Mouse (Mus musculus): ENCODE results near the gene Amotl1. TPM values are rescaled to one million over a fixed set of nuclear protein-coding genes. Genes with fewer than 3 reads are reported as not detected.
A peak's percentile ranks its signal among the peaks of the same experiment; 100 is the strongest.

The Amotl1 gene
- polyA plus RNA-seq, 1 experiment from 2014 or later: 19.1 TPM

GRCm38 (mm10) chr9:14620107-14620506 lies 24.7 kb downstream of the Amotl1 start:
- no peak overlapping the region for H3K9ac ChIP-seq (ENCODE audit: low read length)
- no peaks in the 10 kb centered on the region for H3K4me1 ChIP-seq (ENCODE audit: control insufficient read depth, insufficient read depth, low read length)
- H3K9me3 ChIP-seq (ENCODE audit: control insufficient read depth, low read length): no peaks in the 10 kb centered on the region
- no peak overlapping the region for H3K4me3 ChIP-seq (ENCODE audit: low read depth, low read length)
- ATAC-seq (ENCODE audit: insufficient read depth, low FRiP score, low TSS enrichment) (no peak), DNase-seq (ENCODE audit: low spot score) (no peak)
- H3K36me3 ChIP-seq (ENCODE audit: control insufficient read depth, insufficient read depth, low read length): no peaks in the 10 kb centered on the region
- 85% methylated on average over 5 of the region's 5 CpGs for WGBS
- H3K27me3 ChIP-seq (ENCODE audit: control insufficient read depth, insufficient read depth, low read length): no peaks in the 10 kb centered on the region
- H3K4me2 ChIP-seq (ENCODE audit: low read depth): no peak overlapping the region
- H3K27ac ChIP-seq (ENCODE audit: low read depth, low read length): no peak overlapping the region

DNA sequence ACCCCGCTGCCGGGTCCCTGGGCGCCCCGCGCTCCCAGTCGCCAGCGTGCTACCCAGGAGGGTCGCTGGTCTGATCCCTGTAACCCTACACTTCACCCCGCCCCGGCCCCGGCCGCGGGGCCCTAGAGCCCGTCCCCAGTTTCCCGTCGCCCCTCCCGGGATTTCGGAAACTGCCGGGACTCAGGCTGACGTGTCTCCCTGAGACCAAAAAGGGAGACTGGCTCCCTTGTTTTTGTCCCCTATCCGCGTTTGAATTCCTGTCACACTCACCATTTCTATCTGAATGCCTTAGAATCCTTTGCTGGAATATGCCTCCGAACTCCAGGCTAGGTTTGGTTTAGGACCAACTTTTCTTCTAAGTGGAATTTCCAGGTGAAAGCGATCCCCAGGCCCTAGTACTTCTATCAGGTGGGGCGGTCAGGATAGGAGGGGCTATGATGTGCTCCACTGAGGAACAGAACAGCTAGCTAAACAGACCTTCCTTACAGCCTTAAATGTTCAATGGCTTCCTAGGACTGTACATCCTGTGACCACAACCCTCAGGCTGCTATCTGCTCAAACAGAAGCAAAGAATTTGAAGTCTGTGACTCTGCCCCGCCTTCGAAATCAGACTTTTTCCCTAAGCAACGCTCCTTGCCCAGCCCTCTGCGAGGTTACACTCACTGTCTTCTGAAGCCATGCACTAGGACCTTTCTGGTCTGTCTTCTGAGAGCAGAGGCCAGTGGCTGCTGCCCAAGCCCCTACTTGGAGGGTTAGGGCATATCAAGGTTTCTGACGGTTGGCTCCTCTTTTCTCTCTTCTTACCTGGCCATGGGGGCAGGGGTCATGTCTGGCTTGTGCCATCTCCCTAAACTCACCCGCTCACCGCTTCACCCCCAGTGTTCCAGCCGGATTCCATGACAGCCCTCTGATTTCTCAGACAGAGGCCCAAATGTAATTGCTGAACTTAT lies 29.6 kb downstream of the Amotl1 start:
- peak; percentile 82 for ATAC-seq (ENCODE audit: insufficient read depth, low FRiP score, low TSS enrichment)
- peak; percentile 78 for DNase-seq (ENCODE audit: low spot score)
- H3K4me1 ChIP-seq (ENCODE audit: control insufficient read depth, insufficient read depth, low read length): peaks cover 13% of the 10 kb centered on the region
- H3K9ac ChIP-seq (ENCODE audit: low read length): peak overlapping the region; percentile 98
- 13% methylated on average over 28 of the region's 33 CpGs for WGBS
- H3K4me3 ChIP-seq (ENCODE audit: low read depth, low read length): peak overlapping the region; percentile 88
- H3K9me3 ChIP-seq (ENCODE audit: control insufficient read depth, low read length): no peaks in the 10 kb centered on the region
- peak overlapping the region; percentile 64; the same call in 1 of the 2 replicates for H3K27ac ChIP-seq (ENCODE audit: low read depth, low read length)
- H3K4me2 ChIP-seq (ENCODE audit: low read depth): peak overlapping the region; percentile 86
- no peaks in the 10 kb centered on the region for H3K27me3 ChIP-seq (ENCODE audit: control insufficient read depth, insufficient read depth, low read length)
- H3K36me3 ChIP-seq (ENCODE audit: control insufficient read depth, insufficient read depth, low read length): no peaks in the 10 kb centered on the region

GRCm38 (mm10) chr9:14614205-14614930 lies 30.5 kb downstream of the Amotl1 start:
- Histone ChIP-seq H3K4me1 (ENCODE audit: control insufficient read depth, insufficient read depth, low read length) (peaks cover 13% of the 10 kb centered on the region), H3K9me3 (ENCODE audit: control insufficient read depth, low read length) (no peaks in the 10 kb centered on the region), H3K36me3 (ENCODE audit: control insufficient read depth, insufficient read depth, low read length) (no peaks in the 10 kb centered on the region), H3K4me2 (ENCODE audit: low read depth) (peak overlapping the region; percentile 86), H3K4me3 (ENCODE audit: low read depth, low read length) (peak overlapping the region; percentile 88), H3K9ac (ENCODE audit: low read length) (peak overlapping the region; percentile 98), H3K27ac (ENCODE audit: low read depth, low read length) (peak overlapping the region; percentile 64), H3K27me3 (ENCODE audit: control insufficient read depth, insufficient read depth, low read length) (no peaks in the 10 kb centered on the region)
- WGBS: 0% methylated on average over 50 of the region's 50 CpGs
- DNase-seq (ENCODE audit: low spot score) (peak; percentile 66), ATAC-seq (ENCODE audit: insufficient read depth, low FRiP score, low TSS enrichment) (peak; percentile 71)

DNA sequence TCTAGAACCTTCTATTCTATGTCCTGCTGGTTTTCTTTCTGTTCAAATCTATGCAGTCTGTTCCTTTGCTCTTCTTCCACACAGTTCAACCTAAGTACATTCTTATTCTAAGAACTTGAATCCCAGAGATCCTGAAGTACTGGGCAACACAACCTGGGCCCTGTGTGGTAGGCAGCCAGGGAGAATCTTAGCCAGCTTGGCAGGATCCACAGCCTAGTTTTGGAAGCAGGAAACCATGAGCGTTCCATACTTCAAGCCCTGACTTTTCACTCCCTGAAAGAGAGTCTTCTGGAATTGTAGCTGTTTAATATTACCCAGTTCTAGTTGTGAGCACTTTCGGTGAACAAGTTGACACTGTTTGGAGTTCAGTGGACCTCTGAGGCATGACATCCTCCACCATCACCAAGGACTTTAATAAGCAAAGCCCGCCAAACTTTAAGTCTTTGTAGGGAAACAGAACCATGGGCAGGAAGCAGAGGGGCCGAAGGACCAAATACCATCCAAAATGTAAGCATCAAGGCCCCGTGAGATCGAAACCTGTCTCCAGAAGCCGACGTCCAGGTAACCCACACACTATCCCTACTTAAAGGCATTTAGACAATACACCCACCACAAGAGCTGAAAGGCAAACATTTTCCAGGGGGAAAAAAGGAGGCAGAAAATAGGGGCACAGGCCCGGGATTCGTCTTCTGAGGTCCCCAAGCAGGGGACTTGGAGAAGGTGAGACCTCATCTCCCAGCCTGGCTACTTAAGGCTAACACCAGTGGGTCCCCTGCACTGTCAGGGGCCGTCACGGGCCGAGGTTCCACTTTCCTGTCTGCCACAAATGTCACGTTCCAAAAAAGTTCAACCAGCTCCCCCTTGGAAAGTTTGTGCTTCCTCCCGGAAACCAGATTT lies 31.3 kb downstream of the Amotl1 start:
- 15% methylated on average over 15 of the region's 15 CpGs for WGBS
- Histone ChIP-seq H3K4me3 (ENCODE audit: low read depth, low read length) (peak overlapping the region; percentile 88), H3K9me3 (ENCODE audit: control insufficient read depth, low read length) (no peaks in the 10 kb centered on the region), H3K27ac (ENCODE audit: low read depth, low read length) (0 out of 2 replicates have a peak overlapping the region, but pooled peaks have one; percentile 64), H3K4me1 (ENCODE audit: control insufficient read depth, insufficient read depth, low read length) (peaks cover 13% of the 10 kb centered on the region), H3K36me3 (ENCODE audit: control insufficient read depth, insufficient read depth, low read length) (no peaks in the 10 kb centered on the region), H3K9ac (ENCODE audit: low read length) (peak overlapping the region; percentile 98), H3K27me3 (ENCODE audit: control insufficient read depth, insufficient read depth, low read length) (no peaks in the 10 kb centered on the region), H3K4me2 (ENCODE audit: low read depth) (peak overlapping the region; percentile 86)
- peak; percentile 13; the same call in 1 of the 2 replicates for ATAC-seq (ENCODE audit: insufficient read depth, low FRiP score, low TSS enrichment)
- peak; percentile 38 for DNase-seq (ENCODE audit: low spot score)

- H3K27ac ChIP-seq (ENCODE audit: low read depth, low read length): no peak overlapping the region
- H3K4me1 ChIP-seq (ENCODE audit: control insufficient read depth, insufficient read depth, low read length): peaks cover 13% of the 10 kb centered on the region
These were observed 32.3 kb downstream of the Amotl1 start for GRCm38 (mm10) chr9:14612588-14612987.

GRCm38 (mm10) chr9:14608521-14608920 lies 36.3 kb downstream of the Amotl1 start:
- WGBS: 63% methylated on average over 5 of the region's 5 CpGs
- Histone ChIP-seq H3K4me1 (ENCODE audit: control insufficient read depth, insufficient read depth, low read length) (peaks cover 12% of the 10 kb centered on the region), H3K27ac (ENCODE audit: low read depth, low read length) (no peak overlapping the region), H3K4me2 (ENCODE audit: low read depth) (no peak overlapping the region), H3K4me3 (ENCODE audit: low read depth, low read length) (no peak overlapping the region), H3K9me3 (ENCODE audit: control insufficient read depth, low read length) (no peaks in the 10 kb centered on the region), H3K9ac (ENCODE audit: low read length) (no peak overlapping the region), H3K27me3 (ENCODE audit: control insufficient read depth, insufficient read depth, low read length) (no peaks in the 10 kb centered on the region), H3K36me3 (ENCODE audit: control insufficient read depth, insufficient read depth, low read length) (no peaks in the 10 kb centered on the region; the same call in 1 of the 2 replicates)
- ATAC-seq (ENCODE audit: insufficient read depth, low FRiP score, low TSS enrichment) (no peak), DNase-seq (ENCODE audit: low spot score) (no peak)

More at GRCm38 (mm10) chr9:14612588-14612987, 32.3 kb downstream of the Amotl1 start:
- Histone ChIP-seq H3K4me3 (ENCODE audit: low read depth, low read length) (peak overlapping the region; percentile 88), H3K27me3 (ENCODE audit: control insufficient read depth, insufficient read depth, low read length) (no peaks in the 10 kb centered on the region), H3K9me3 (ENCODE audit: control insufficient read depth, low read length) (no peaks in the 10 kb centered on the region), H3K36me3 (ENCODE audit: control insufficient read depth, insufficient read depth, low read length) (no peaks in the 10 kb centered on the region; the same call in 1 of the 2 replicates), H3K9ac (ENCODE audit: low read length) (peak overlapping the region; percentile 33; the same call in 1 of the 2 replicates), H3K4me2 (ENCODE audit: low read depth) (peak overlapping the region; percentile 86)
- ATAC-seq (ENCODE audit: insufficient read depth, low FRiP score, low TSS enrichment) (no peak), DNase-seq (ENCODE audit: low spot score) (no peak)

DNA sequence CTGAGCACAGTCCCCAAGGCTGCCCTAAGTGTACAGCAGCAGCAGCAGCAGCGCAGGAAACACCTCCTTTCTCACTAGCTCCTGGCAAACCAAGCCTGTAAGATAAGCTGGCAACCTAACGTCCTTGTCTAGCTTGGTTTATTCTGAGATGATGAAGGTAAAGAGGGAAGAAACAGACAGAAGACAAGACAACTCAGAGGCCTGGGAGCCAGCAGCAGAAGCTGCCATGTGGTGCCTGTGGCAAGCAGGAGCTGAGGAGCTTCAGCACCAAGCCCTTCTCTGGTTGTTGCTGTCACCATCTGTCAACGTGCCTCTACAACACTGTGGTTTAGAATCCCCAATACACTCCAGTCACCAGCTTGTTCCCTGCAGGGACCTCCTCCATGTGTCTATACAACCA lies 37.4 kb downstream of the Amotl1 start:
- WGBS: 65% methylated on average over 3 of the region's 3 CpGs
- no peak for DNase-seq (ENCODE audit: low spot score)
- Histone ChIP-seq H3K4me3 (ENCODE audit: low read depth, low read length) (no peak overlapping the region), H3K9ac (ENCODE audit: low read length) (no peak overlapping the region), H3K27ac (ENCODE audit: low read depth, low read length) (no peak overlapping the region), H3K4me1 (ENCODE audit: control insufficient read depth, insufficient read depth, low read length) (peaks cover 4% of the 10 kb centered on the region), H3K27me3 (ENCODE audit: control insufficient read depth, insufficient read depth, low read length) (no peaks in the 10 kb centered on the region), H3K36me3 (ENCODE audit: control insufficient read depth, insufficient read depth, low read length) (no peaks in the 10 kb centered on the region; the same call in 1 of the 2 replicates), H3K4me2 (ENCODE audit: low read depth) (no peak overlapping the region), H3K9me3 (ENCODE audit: control insufficient read depth, low read length) (no peaks in the 10 kb centered on the region)
- ATAC-seq (ENCODE audit: insufficient read depth, low FRiP score, low TSS enrichment): no peak

GRCm38 (mm10) chr9:14605992-14606391 lies 38.9 kb downstream of the Amotl1 start:
- H3K4me1 ChIP-seq (ENCODE audit: control insufficient read depth, insufficient read depth, low read length): no peaks in the 10 kb centered on the region; the same call in 1 of the 2 replicates
- H3K27me3 ChIP-seq (ENCODE audit: control insufficient read depth, insufficient read depth, low read length): no peaks in the 10 kb centered on the region
- no peak overlapping the region for H3K4me3 ChIP-seq (ENCODE audit: low read depth, low read length)
- H3K9ac ChIP-seq (ENCODE audit: low read length): no peak overlapping the region
- WGBS: 93% methylated on average over 4 of the region's 4 CpGs
- no peaks in the 10 kb centered on the region; the same call in 1 of the 2 replicates for H3K36me3 ChIP-seq (ENCODE audit: control insufficient read depth, insufficient read depth, low read length)
- no peak for DNase-seq (ENCODE audit: low spot score)
- H3K9me3 ChIP-seq (ENCODE audit: control insufficient read depth, low read length): no peaks in the 10 kb centered on the region
- no peak overlapping the region for H3K27ac ChIP-seq (ENCODE audit: low read depth, low read length)
- no peak for ATAC-seq (ENCODE audit: insufficient read depth, low FRiP score, low TSS enrichment)
- H3K4me2 ChIP-seq (ENCODE audit: low read depth): no peak overlapping the region

All from neural tube, embryonic 11.5 days (tissue).